Mouse (Mus musculus): Measurements from ENCODE around the gene A830005F24Rik.
"Not testable (repeated sequence)": the region's sequence is repeated elsewhere in the genome, so short reads cannot be mapped to it uniquely, and the experiment has no call there.

The A830005F24Rik gene

DNA sequence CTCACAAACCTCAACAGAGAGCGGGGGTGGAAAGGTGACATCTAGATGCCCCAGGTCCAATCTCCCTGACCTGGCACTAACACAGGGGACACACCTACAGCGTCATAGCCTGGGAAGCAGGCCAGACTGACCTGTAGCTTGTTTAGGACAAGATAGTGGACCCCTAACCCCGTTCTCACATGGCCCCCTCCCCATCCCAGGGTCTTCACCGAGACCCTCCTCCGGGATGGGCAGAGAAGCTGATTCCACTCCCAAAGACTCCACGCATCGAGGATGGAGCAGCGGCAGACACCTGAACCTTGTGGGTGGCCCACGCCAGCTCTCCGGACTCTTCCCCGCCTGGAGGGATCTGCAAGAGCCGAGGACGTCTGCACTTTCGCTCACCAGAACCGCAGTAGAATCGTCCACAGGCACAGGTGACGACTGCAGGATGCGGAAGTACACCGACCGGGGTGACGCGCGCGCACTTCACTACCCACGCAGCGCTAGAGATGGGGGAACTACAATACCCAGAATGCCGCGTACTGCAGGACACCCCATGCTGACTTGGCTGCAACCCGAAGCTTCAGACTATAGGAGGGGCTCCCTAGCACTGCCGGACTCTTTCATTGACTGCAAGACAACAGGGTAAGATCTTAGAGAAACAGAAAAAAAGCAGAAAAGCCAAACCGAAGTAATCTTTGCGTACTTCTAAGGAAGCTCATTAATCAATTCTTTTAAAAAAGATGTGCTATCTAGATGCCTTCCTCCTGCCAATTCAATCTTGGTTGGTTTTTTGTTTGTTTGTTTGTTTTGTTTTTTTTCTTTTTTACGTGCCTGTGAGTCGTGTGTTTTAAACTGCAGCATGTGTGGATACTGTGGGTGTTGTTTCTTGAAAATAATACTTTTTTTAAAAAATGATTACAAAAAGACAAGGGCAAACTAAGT, at the start of gene A830005F24Rik, which contains the start of gene Zfp169:
Gene A830005F24Rik, plus strand, starts transcription at position 568 of the 927 bp plus-strand sequence.
Gene Zfp169, minus strand, starts transcription at position 449 of the 927 bp plus-strand sequence.
- in situ Hi-C loops (cut with MboI, MseI), result loop anchor here (5.0 kb wide), 1 partner anchor 1456 kb away; no protein-coding TSS in a partner anchor

DNA sequence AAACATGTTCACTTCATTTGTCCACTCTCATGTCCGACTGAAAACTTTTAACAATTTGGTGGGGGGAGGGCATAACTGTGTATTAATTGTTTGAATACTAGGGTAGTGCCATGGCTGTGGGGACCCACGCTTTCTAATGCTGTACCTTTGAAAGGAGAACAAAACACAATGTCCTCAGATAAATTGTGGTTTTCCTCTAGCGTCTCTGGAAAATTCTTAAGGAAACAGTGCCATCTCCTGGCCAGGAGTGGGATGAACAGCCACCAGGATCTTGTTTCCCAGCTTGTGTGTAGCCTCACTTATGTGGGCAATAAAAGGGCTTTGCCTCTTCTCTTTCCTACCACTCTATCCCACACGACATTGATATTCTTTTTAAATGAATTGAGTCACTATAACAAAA, 49.2 kb upstream of the A830005F24Rik start:
- in situ Hi-C loops (cut with MboI, MseI), result loop anchor here (10.0 to 25.0 kb wide), 2 partner anchors 1119 to 1302 kb away; no protein-coding TSS in a partner anchor

DNA sequence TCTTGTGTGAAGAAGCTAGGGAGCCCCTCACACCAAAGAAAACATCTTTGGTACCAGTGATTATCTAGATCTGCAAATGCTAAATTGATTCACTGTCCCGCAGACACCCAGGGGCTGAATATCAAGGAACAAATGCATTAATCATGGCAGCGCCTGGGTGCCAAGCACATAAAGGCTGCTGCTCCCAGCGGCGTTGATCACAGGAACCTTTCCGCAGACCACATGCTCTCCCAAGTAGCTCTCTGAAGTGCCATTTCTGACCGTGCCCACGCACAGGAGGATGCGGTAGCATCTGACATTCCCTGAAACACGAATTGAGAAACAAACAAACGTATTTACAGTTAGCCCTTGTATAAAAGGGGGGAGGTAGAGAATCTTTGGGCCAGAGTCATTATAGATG, 47.2 kb upstream of the A830005F24Rik start:
- in situ Hi-C loops (cut with MboI, MseI), result loop anchor here (10.0 to 25.0 kb wide), 2 partner anchors 1121 to 1304 kb away; no protein-coding TSS in a partner anchor

DNA sequence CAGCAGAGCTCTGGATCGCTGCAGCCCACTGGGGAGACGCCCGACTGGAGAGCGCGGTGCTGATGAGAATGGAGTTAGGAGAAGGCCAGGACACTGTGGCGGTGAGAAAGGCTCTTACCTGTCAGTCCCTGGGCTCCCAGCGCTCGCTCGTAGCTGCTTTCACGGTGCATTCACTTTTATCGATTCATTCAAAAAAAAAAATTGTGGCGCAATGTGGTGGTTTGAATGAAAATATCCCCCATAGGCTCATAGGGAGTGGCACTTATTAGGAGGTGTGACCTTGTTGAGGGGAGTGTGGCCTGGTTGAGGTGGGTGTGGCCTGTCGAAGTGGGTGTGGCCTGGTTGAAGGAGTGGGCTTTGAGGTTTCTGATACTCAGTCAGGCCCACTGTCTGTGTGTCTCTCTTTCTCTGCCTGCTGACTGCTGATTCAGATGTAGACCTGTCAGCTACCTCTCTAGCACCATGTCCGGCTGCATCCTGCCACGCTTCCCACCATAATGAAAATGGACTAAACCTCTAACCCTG, 44.7 kb upstream of the A830005F24Rik start:
- in situ Hi-C loops (cut with MboI, MseI), result loop anchor here (10.0 to 25.0 kb wide), 2 partner anchors 1124 to 1306 kb away; no protein-coding TSS in a partner anchor

DNA sequence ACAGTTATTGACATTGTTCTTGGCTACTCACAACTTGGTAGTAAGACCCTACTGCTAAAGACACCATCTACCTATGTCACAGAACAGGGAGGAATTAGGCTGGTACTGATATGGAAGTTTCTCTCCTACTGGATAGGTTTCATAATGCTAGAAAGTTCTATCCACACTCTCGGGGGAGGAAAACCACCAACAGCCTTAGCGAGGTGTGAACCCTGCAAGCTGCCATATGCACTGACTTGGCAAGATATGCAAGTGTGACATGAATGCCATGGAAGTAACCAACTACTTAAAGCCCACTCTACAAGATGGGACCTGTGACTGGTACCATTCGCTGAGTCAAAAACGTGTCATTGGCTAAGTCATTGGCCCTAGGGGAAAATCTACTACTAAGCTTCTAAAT, 29.8 kb upstream of the A830005F24Rik start:
- in situ Hi-C loops (cut with MboI, MseI), result no loop called here

DNA sequence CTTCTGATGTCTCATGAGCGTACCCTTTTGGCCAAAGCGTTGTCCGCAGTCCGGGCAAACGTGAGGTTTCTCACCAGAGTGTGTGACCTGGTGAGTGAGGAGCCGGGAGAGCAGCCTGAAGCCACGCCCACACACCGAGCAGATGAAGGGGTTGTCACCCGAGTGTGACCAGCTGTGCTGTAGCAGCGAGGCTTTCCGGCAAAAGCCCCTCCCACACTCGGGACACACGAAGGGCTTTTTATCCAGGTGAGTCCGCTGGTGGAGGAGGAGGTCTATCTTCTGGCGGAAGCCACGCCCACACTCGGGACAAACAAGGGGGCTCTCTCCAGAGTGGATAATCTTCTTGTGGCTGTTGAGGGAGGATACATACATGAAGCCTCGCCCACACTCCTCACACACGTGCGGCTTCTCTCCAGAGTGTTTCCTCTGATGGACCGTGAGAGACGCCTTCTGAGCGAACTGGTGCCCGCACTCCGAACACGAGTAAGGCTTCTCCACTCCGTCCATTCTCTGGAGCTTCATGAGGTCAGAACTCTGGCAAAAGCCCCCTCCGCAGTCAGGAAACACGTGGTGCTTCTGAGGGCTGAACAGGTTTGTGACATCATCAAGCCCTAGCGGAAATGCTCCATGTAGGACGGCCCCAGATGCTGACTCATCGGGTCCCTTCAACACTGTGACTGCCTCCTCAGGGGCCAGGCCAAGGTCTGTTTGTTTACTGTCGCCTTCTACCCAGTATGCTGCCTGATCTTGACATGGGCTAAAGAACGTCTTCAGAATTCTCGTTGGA, 22.8 kb upstream of the A830005F24Rik start:
- in situ Hi-C loops (cut with MboI, MseI), result no loop called here

DNA sequence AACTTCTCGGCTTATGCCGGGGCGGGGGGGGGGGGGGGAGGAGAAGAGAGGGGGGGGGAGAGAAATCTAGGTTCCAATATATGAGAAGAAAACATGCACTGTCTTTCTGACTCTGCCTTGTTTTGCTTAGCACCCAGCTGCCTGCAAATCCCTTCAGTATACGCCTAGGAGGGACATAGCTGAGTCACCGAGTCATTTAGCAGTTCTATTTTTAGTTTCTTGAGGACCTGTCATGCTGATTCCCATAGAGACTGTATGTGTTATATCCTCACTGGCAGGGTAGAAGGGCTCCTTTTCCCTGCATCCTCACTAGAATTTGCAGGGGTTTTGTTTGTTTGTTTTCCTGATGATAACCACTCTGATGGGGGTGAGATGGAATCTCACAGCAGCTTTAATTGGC, 20.2 kb upstream of the A830005F24Rik start:
- in situ Hi-C loops (cut with MboI, MseI), result no loop called here

DNA sequence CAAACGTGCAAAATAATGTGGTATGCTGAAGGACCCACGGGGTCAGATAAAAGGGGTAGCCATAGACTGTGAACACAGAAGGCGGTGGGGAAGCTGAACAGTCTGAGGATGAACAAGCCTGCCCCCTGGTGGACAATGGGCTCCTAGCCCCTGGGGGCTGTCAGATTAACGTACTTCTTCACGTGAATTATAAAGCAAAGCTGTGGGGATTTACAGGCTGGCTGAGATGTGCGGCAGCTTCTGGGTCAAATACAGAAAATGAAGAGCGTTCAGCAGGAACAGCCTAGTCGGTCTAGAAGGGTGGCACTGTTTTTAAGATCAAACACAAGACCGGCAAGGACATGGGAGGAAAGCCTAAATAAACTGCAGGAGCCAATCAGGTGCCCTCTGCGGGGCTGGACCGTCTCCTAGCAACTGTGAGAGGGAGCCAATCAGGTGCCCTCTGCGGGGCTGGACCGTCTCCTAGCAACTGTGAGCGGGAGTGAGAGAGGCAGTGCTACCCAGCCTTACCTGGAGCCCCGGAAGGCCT, 15.6 kb upstream of the A830005F24Rik start:
- in situ Hi-C loops (cut with MboI, MseI), result no loop called here

DNA sequence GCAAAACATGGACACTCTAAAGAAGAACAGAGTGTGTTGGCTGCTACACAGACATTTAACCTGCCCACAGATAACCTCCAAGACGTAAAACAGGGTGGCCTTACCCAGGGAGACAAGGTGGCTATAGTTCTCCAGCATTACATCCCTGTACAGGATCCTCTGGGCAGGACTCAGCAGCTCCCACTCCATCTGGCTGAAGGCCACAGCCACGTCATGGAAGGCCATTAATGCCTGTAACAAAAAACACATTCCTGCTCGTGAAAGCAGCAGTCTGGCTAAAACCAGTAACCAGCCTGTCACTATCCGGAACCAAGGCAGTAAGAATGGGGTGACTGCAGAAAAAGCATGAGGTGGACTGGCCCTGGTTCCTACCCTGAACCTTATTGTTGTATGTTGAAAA, 14.7 kb upstream of the A830005F24Rik start:
- in situ Hi-C loops (cut with MboI, MseI), result no loop called here

DNA sequence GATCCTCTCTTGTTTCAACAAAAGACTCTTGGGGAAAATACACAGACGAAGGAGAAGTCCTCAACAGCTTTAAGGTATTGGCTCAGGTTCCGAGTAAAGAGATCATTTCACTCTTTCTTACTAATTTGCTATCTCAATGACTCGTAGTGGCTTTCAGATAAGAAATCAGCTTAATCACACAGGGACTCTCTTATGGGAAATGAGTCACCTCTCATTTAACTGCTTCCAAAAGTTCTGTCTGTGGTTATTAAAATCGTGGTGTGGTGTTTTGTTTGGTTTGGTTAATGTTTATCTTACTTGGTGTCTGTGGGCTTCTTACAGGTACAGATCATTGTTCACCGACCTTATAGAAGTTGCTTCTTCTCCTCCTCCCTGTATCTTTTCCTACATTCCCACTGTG, 10.9 kb upstream of the A830005F24Rik start:
- in situ Hi-C loops (cut with MboI, MseI), result no loop called here

DNA sequence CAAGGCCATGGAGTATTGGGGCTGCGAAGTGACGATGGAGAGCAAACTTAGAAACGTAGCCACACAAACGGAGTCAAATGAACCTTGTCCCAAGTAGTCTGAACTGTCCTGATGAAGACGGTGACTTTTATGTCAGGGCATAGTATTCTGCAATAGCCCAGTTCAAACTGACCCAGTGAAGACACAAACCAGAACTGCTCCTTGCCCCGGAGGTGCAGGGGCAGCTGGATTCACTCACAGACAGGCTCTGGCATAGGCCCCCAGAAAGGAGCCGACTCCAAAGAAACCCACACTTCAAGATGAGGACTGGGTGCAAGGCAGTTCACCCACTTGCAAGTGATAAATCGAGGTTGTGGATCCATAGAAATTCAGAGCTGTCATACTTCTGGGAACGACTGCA, 4.7 kb upstream of the A830005F24Rik start:
- in situ Hi-C loops (cut with MboI, MseI), result no loop called here

DNA sequence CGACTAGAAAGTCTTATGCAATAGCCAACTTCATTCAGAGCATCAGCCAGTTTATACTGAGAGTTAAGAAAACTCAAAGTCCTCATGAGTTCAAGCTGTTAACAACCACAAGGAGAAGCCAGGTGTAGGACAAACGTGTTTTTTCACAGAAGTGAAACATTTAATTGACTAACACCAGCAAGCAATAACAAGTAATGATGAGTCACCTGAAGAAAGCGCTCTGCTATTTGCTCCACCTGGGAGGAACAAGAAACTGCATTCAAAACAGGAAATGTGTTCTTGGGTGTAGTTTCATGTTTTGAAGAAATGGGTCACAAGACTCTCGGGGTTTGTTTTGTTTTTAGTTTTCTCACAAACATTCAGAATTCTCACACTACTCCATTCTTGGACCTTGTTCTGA, 2.5 kb downstream of the A830005F24Rik start:
- in situ Hi-C loops (cut with MboI, MseI), result no loop called here

DNA sequence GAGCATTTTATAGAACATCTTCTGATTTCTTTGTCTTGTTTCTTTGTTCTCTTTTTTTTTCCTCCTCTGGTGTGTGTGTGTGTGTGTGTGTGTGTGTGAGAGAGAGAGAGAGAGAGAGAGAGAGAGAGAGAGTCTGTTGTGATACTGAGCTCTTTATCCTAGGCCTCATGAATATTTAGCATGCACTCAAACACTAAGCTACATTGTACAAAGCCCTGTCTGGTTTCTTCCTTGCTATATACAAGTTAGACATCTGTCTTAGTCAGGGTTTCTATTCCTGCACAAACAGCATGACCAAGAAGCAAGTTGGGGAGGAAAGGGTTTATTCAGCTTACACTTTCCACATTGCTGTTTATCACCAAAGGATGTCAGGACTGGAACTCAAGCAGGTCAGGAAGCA, 5.8 kb downstream of the A830005F24Rik start:
- in situ Hi-C loops (cut with MboI, MseI), result not testable (repeated sequence)

DNA sequence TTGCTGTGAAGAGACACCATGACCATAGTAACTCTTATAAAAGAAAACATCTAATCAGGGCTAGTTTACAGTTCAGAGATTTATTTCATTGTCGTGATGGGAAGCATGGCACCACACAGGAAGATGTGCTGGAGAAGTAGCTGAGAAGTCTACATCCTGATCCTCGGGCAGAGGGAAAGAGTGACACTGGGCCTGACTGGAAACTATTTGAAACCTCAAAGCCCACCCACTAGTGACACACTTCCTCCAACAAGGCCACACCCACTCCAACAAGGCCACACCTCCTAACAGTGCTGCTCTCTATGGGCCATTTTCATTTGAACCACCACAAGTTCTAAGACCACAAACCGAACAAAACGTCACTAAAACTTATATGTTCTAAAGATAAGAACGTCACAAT, 12.4 kb downstream of the A830005F24Rik start:
- in situ Hi-C loops (cut with MboI, MseI), result no loop called here

DNA sequence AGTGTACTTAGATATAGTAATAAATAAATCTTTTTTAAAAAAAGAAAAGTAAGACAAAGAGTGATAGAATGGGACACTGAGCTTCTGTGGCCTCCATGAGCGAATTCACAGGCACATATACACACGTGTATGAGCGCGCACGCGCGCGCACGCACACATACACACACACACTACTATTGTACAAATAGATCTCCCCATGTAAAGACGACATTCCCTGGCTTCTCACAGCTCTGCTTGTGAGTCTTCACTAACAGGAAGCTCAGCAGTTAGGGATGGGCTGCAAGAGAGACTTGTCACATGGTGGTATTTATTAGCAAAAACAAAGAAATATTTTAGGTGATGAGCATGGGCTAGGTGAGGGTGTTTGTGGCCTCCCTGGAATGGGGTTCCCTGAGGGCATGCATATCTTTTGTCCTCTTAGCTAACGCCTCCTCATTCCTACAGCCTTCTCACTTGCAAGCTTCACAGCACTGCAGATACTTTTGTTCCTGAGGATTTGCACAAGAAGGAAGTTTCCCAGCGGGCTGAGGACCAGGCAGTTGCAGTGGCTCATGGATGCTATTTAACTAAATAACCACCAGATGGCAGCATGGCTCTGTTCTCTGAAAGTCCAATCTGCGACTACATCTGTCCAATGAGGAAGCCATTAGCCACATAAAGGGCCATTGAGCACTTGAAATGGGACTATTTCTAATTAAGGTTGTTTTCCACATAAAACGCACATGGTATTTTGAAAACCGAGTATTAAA, 14.9 kb downstream of the A830005F24Rik start:
- in situ Hi-C loops (cut with MboI, MseI), result no loop called here

DNA sequence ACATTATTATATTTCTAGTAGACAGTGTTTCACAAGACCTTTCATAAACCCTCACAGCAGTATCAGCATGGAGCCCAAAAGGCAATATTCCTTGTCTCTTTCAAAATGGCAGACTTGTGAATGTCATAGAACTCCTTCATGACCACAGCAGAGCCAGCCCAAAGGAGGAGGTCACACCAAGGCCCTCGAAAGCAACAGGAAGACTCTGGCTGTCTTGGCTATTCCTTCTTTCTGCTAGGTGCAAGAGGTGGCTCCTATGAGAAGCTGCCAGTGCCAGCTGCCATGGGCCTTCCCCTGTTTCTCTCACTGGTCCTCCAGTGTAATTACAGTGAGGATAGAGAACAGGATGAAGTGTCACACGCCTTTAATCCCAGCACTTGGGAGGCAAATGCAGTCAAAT, 15.7 kb downstream of the A830005F24Rik start:
- in situ Hi-C loops (cut with MboI, MseI), result no loop called here

DNA sequence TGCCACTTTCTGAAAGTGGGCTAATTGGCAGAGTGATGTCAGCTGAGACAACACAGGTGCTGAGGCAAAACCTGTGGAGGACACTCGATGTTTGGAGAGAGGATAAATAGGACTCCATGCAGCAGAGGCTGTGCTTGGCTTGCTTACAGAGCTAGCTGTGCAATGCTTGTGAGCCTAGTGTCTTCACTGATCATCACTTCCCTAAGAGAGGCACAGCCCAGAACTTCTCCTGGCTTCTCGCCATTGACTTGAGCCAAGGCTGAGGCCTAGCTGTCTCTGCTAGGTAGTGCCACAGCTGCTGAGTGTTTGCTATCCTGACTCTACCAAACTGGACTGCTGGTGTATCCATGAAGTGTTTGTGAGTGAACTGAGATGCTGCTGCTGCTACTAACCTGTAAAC, 17.3 kb downstream of the A830005F24Rik start:
- in situ Hi-C loops (cut with MboI, MseI), result no loop called here

DNA sequence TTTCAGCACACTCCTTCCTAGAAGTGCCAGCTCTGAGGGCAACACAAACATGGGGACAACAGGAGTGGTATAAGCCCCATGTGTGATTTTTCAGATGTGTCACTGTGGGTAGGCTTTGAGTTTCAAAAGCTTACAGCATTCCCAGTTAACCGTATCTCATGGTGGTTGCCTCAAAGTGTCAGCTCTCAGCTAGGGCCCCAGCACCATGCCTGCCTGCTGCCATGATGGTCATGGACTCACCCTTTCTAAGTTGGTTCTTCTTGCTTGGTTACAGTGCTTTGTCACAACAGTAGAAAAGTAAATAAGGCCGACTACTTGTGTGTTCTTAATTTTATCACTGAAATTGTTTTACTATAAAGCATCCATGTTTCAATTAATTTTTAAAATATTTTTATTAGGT, 18.1 kb downstream of the A830005F24Rik start:
- in situ Hi-C loops (cut with MboI, MseI), result no loop called here

DNA sequence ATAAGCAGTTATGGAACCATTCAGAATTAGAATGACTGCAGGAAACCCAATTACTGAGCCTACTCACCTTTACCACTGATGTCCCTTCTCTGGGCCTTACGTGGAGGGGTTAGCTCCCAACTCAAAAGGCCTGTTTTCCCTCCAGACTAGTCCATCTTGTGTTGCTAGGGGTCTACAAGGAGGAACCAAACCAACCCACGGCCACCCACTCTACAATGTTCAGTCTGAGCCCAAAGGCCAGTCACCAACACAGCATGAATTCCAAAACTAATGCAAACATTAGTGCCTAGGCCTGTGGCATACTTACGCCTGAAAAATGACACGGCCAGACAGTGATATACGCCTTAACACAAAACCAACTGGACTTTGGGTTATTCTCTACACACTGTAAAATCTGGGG, 20.1 kb downstream of the A830005F24Rik start:
- in situ Hi-C loops (cut with MboI, MseI), result no loop called here

DNA sequence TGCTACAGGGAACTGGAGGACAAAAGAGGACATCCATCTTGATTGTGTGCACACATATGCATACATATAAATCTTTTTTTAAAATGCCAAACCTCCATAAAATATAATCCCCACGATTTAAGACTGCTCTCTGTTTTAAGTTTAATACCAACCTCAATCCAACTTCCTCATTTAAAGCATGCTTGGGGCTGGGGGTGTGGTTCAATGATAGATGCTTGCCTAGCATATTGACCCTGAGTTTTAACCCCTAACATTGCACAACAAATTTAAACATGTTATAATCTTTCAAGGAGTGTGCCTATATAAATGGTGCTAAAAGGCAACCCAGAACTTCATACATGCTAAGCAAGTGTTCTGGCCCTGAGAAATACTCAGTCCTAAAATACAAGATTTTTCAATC, 27.1 kb downstream of the A830005F24Rik start:
- in situ Hi-C loops (cut with MboI, MseI), result no loop called here

DNA sequence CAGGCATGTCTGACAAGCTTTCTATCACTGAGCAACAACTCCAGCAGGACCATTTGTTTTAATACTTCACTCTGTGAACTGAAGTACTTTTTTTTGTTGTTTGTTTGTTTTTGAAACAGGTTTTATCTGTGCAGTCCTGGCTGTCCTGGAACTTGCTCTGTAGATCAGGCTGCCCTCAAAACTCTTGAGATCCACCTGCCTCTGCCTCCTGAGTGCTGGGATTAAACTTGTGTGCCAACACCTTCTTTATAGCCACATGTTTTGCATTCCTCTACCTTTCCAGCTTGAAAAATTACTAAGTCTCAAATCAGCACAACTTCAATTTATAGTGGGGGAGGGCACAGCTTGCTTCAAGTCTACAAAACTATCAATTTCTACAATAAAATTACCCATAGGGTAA, 31.0 kb downstream of the A830005F24Rik start:
- in situ Hi-C loops (cut with MboI, MseI), result no loop called here
